Mouse (Mus musculus): ENCODE measurements around the gene Cd59a. TPM values are rescaled to one million over a fixed set of nuclear protein-coding genes. Genes with fewer than 3 reads are reported as not detected.
"Not testable (repeated sequence)": the region's sequence is repeated elsewhere in the genome, so short reads cannot be mapped to it uniquely, and the experiment has no call there.

The Cd59a gene
- total RNA-seq, 2 experiments from 2014 or later, result 43.9 to 58.0 TPM

- DNase-seq, result no peak
- intact Hi-C loops (cut with DNase I), result no loop called here
Observed at GRCm38 (mm10) chr2:104099946-104100345, 4.3 kb downstream of the Cd59a start.

- DNase-seq, result no peak
- intact Hi-C loops (cut with DNase I), result no loop called here
Observed at GRCm38 (mm10) chr2:104104800-104105199, 9.2 kb downstream of the Cd59a start.

GRCm38 (mm10) chr2:104109021-104109420, 13.4 kb downstream of the Cd59a start:
- intact Hi-C loops (cut with DNase I); DNase-seq: not testable (repeated sequence)

GRCm38 (mm10) chr2:104109528-104109927, 13.9 kb downstream of the Cd59a start:
- intact Hi-C loops (cut with DNase I), result no loop called here
- no peak for DNase-seq

GRCm38 (mm10) chr2:104110031-104110430, 14.4 kb downstream of the Cd59a start:
- DNase-seq, result no peak
- intact Hi-C loops (cut with DNase I), result no loop called here

GRCm38 (mm10) chr2:104111170-104111797, 15.7 kb downstream of the Cd59a start:
- intact Hi-C loops (cut with DNase I); DNase-seq: not testable (repeated sequence)

GRCm38 (mm10) chr2:104113563-104113962, 18.0 kb downstream of the Cd59a start:
- DNase-seq; intact Hi-C loops (cut with DNase I): not testable (repeated sequence)

GRCm38 (mm10) chr2:104114898-104115297, 19.3 kb downstream of the Cd59a start:
- intact Hi-C loops (cut with DNase I), result no loop called here
- no peak for DNase-seq

- intact Hi-C loops (cut with DNase I); DNase-seq: not testable (repeated sequence)
Observed at GRCm38 (mm10) chr2:104117173-104117572, 21.6 kb downstream of the Cd59a start.

- DNase-seq, result no peak
- intact Hi-C loops (cut with DNase I), result no loop called here
Observed at GRCm38 (mm10) chr2:104119097-104119496, 23.5 kb downstream of the Cd59a start.

- intact Hi-C loops (cut with DNase I), result loop anchor here (5.0 kb wide), 2 partner anchors 78 to 372 kb away; partner anchors contain the start of gene Hipk3
- peak in 1 of 2 experiments; percentile 22 for DNase-seq
Observed at GRCm38 (mm10) chr2:104120312-104120711, 24.7 kb downstream of the Cd59a start.

GRCm38 (mm10) chr2:104121681-104122504, 26.3 kb downstream of the Cd59a start:
- intact Hi-C loops (cut with DNase I), result loop anchor here (2.0 to 5.0 kb wide), 3 partner anchors 25 to 370 kb away; partner anchors contain the start of gene Hipk3
- peak; percentile 24 to 37 for DNase-seq

GRCm38 (mm10) chr2:104122505-104123378, 27.1 kb downstream of the Cd59a start, which contains the start of gene A930018P22Rik:
Gene A930018P22Rik, plus strand, starts transcription at chr2:104122769.
- DNase-seq, result peak; percentile 92 to 95
- intact Hi-C loops (cut with DNase I), result loop anchor here (2.0 to 5.0 kb wide), 3 partner anchors 26 to 370 kb away; partner anchors contain the start of gene Hipk3

GRCm38 (mm10) chr2:104123540-104123939, 27.9 kb downstream of the Cd59a start:
- no peak for DNase-seq
- intact Hi-C loops (cut with DNase I), result loop anchor here (2.0 to 5.0 kb wide), 3 partner anchors 27 to 369 kb away; partner anchors contain the start of gene Hipk3

GRCm38 (mm10) chr2:104124071-104124470, 28.5 kb downstream of the Cd59a start:
- no peak for DNase-seq
- intact Hi-C loops (cut with DNase I), result loop anchor here (5.0 kb wide), 2 partner anchors 82 to 368 kb away; partner anchors contain the start of gene Hipk3

GRCm38 (mm10) chr2:104128803-104129531, 33.4 kb downstream of the Cd59a start:
- intact Hi-C loops (cut with DNase I), result no loop called here

GRCm38 (mm10) chr2:104130165-104130564, 34.6 kb downstream of the Cd59a start:
- DNase-seq, result no peak
- intact Hi-C loops (cut with DNase I), result loop anchor here (5.0 kb wide), 1 partner anchor 457 kb away; no protein-coding TSS in a partner anchor

More at GRCm38 (mm10) chr2:104128803-104129531, 33.4 kb downstream of the Cd59a start:
- DNase-seq, result no peak

GRCm38 (mm10) chr2:104130969-104131368, 35.4 kb downstream of the Cd59a start:
- intact Hi-C loops (cut with DNase I), result loop anchor here (5.0 kb wide), 1 partner anchor 456 kb away; no protein-coding TSS in a partner anchor
- DNase-seq, result peak in 1 of 2 experiments; percentile 61

GRCm38 (mm10) chr2:104132266-104132859, 36.8 kb downstream of the Cd59a start:
- intact Hi-C loops (cut with DNase I), result loop anchor here (5.0 kb wide), 1 partner anchor 455 kb away; no protein-coding TSS in a partner anchor
- DNase-seq, result no peak

All from heart, postnatal 36 days (tissue).